Mouse (Mus musculus) lung, embryonic 14.5 days (tissue): ENCODE data around the gene Papolg. TPM values are rescaled to one million over a fixed set of nuclear protein-coding genes. Genes with fewer than 3 reads are reported as not detected.

Experiments used
- ATAC-seq: fragments of 200-750 bp; cut with Nextera tagmentation; 2 replicates; pipeline ENCODE4 v1.8.0; 2017; ENCODE audit warnings: mild to moderate bottlenecking, moderate TSS enrichment, moderate library complexity; ENCODE audit not compliant: insufficient read depth
- DNase-seq: peaks from one replicate; pipeline ENCODE4 v3.0.0-alpha.2; 2015
- H3K27ac ChIP-seq: fragments of 300-500 bp; sonication (generic); 2 replicates; pipeline ENCODE4 v1.5.1; 2014; ENCODE audit warnings: low read depth, mild to moderate bottlenecking, moderate library complexity
- H3K27me3 ChIP-seq: fragments of 300-500 bp; sonication (generic); 2 replicates; pipeline ENCODE4 v1.6.1; 2014; ENCODE audit warnings: low read length, control low read depth; ENCODE audit not compliant: insufficient read depth
- H3K36me3 ChIP-seq: fragments of 300-500 bp; sonication (generic); 2 replicates; pipeline ENCODE4 v1.6.1; 2014; ENCODE audit warnings: control low read depth; ENCODE audit not compliant: insufficient read depth
- H3K4me1 ChIP-seq: fragments of 300-500 bp; sonication (generic); 2 replicates; pipeline ENCODE4 v1.6.1; 2014; ENCODE audit warnings: antibody characterized with exemption, control low read depth; ENCODE audit not compliant: insufficient read depth
- H3K4me2 ChIP-seq: fragments of 300-500 bp; sonication (generic); 2 replicates; pipeline ENCODE4 v1.6.1; 2014; ENCODE audit warnings: mild to moderate bottlenecking
- H3K4me3 ChIP-seq: fragments of 300-500 bp; sonication (generic); 2 replicates; pipeline ENCODE4 v1.5.1; 2014; ENCODE audit warnings: low read depth, low read length
- H3K9ac ChIP-seq: fragments of 300-500 bp; sonication (generic); 2 replicates; pipeline ENCODE4 v1.6.1; 2014
- H3K9me3 ChIP-seq: fragments of 300-500 bp; sonication (generic); 2 replicates; pipeline ENCODE4 v1.6.1; 2016; ENCODE audit warnings: low read depth, low read length, control low read depth
- CTCF ChIP-seq: IDR thresholded peaks from 2 replicates; pipeline ENCODE4 v1.5.1; 2016; ENCODE audit warnings: antibody characterized with exemption, low read depth
- WGBS: fragments of 180-500 bp; shearing (Covaris S2); extraction: QIAGEN DNeasy Blood & Tissue Kit; methylation state at CpG from one replicate; pipeline ENCODE4 v1.1.7; 2014; 5-methylcytosine and 5-hydroxymethylcytosine counted together
- polyA plus RNA-seq: library from polyadenylated mRNA; unstranded; fragments of >200 nt; fragmentation: Nextera tagmentation; extraction: Ambion mirVana; gene quantifications from 2 replicates; pipeline ENCODE4 v1.2.1, GENCODE M21; 2014

Gene Papolg
- polyA plus RNA-seq, 1 experiment from 2014 or later, result 15.8 TPM

GRCm38 (mm10) chr11:23821652-23822051, 73.4 kb downstream of the Papolg start:
- 85% methylated on average over 2 of the region's 2 CpGs for WGBS

DNA sequence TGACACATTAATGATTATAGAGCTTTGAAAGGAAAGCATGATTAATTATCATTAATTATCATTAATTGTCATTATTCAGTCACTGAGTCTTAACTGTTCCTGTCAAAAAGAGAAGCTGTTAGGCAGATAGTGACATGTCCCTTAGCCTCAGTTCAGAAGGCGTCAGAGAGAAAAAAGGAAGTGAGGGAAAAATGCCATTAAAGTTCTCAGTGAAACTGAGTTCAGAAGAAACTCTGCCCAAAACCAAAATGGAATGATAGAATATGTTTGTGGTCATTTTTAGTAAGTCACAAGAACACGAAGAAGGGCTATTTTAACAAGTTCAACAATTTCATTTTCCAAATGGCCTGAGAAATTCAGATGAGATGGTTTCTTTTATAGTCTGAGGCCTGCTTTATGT, 74.1 kb downstream of the Papolg start:
- H3K36me3 ChIP-seq, result no peaks in the 10 kb centered on the region
- no peak overlapping the region for H3K27ac ChIP-seq
- DNase-seq, result no peak
- no peaks in the 10 kb centered on the region for H3K4me1 ChIP-seq
- no peak overlapping the region for H3K9ac ChIP-seq
- no peak for ATAC-seq
- no peak for TF ChIP-seq CTCF
- H3K4me2 ChIP-seq, result no peak overlapping the region
- WGBS, result 42% methylated on average over 2 of the region's 2 CpGs
- no peaks in the 10 kb centered on the region for H3K9me3 ChIP-seq
- no peak overlapping the region for H3K4me3 ChIP-seq
- H3K27me3 ChIP-seq, result no peaks in the 10 kb centered on the region

More at GRCm38 (mm10) chr11:23821652-23822051, 73.4 kb downstream of the Papolg start:
- H3K4me1 ChIP-seq, result no peaks in the 10 kb centered on the region
- H3K4me3 ChIP-seq, result no peak overlapping the region
- H3K27me3 ChIP-seq, result no peaks in the 10 kb centered on the region
- no peak overlapping the region for H3K4me2 ChIP-seq
- no peaks in the 10 kb centered on the region for H3K36me3 ChIP-seq
- H3K9ac ChIP-seq, result no peak overlapping the region
- TF ChIP-seq CTCF, result no peak
- no peak overlapping the region for H3K27ac ChIP-seq
- no peak for DNase-seq
- ATAC-seq, result no peak
- H3K9me3 ChIP-seq, result no peaks in the 10 kb centered on the region

DNA sequence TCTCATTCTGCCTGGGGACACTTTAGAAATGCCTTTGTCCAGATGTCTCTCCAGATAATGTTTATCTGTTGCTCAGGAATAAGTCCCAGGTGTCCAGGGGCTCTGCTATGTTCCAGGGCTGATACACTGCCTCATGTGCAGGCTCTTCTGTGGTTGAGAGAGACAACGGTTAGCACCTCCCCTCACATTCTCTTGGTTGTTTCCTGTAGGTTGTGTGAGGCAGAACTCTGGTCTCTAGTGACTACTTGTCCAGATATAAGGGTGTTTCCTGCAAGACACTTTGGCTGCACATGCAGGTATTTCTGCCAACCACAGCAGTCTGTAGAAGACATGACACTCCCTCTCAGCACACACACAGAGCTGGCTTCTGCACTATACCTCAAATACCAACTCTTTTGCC, 76.3 kb downstream of the Papolg start:
- no peaks in the 10 kb centered on the region for H3K27me3 ChIP-seq
- no peaks in the 10 kb centered on the region for H3K36me3 ChIP-seq
- TF ChIP-seq CTCF, result no peak
- no peak overlapping the region for H3K4me3 ChIP-seq
- no peaks in the 10 kb centered on the region for H3K9me3 ChIP-seq
- no peak for DNase-seq
- H3K9ac ChIP-seq, result no peak overlapping the region
- 60% methylated on average over 1 of the region's 1 CpGs for WGBS
- no peak overlapping the region for H3K27ac ChIP-seq
- H3K4me1 ChIP-seq, result no peaks in the 10 kb centered on the region
- no peak for ATAC-seq
- no peak overlapping the region for H3K4me2 ChIP-seq

Other genes starting within 250 kb of the Papolg start
- gene Pus10, start 229.6 kb downstream of the Papolg start, polyA plus RNA-seq, result 20.2 and 24.9 TPM in 2 replicates
- gene Pex13, start 229.3 kb downstream of the Papolg start, polyA plus RNA-seq, result 25.7 and 30.4 TPM in 2 replicates
- 1.4 and 1.5 TPM in 2 replicates for gene Rel, start 124.3 kb downstream of the Papolg start, polyA plus RNA-seq
- gene A830031A19Rik, start 179.8 kb upstream of the Papolg start, polyA plus RNA-seq, result not detected in 2 replicates
- 18.6 and 21.1 TPM in 2 replicates for gene Bcl11a, start 182.8 kb upstream of the Papolg start, polyA plus RNA-seq